Comparison of ENCODE assay signal across 8 mouse cellular contexts in the genomic region with DNA sequence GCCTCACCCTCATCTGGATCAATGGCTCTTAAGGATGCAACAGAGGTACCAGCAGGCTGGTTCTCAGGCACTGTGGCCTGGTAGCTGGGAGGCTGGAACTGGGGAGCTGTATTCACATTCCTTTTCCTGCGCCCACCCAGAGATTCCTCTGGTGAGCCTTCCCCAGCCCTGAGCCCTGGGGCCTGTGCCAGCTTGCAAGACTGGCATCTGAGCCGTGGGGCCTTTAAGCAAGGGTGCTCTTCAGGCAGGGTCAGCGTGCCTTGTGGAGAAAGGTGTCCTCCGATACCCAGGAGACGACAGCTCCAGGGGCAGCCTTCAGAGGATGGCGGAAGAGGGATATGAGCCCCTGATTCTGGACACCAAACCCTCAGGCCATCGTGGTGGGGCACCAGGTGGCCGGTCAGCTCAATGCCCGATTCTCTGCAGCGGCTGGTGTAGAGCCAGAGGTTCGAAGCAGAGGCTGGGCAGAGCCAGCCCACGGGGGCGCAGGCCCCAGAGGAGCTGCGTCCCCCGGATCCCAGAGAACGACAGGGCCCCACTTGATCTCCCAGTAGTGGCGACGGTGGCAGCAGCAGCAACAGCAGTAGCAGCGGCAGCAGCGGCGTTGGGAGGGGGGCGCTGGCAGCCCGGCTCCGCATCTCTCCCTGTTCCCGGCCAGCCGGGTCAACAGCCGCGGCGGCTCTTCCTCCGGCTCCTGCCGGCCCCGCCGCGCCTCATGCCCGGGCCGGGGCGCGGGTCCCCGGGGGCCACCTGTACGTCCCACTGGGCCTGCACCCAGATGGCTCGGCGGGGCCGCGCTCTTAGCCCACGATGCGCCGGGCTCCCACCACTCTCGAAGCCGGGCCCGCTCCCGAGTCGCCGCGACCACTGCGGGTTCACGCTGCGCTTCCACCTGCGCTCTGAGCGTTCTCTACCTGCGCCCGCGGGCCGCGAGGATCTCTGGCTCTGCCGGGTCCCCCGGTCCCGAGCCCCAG. TPM values are rescaled to one million over a fixed set of nuclear protein-coding genes. Genes with fewer than 3 reads are reported as not detected.
A peak's percentile ranks its signal among the peaks of the same experiment; 100 is the strongest.
DNase-seq lines count a peak whose midpoint lies in the region; ATAC-seq and TF ChIP-seq lines count a peak whose summit lies in the region.

TSS of gene Celsr2 (minus strand) at position 696 of the 974 bp plus-strand sequence.

- no peaks in the 10 kb centered on the region for H3K36me3 ChIP-seq in testis, adult 2 months (ENCODE audit: control insufficient read depth, insufficient read depth, low read length)

- peaks cover 21% of the 10 kb centered on the region for H3K4me1 ChIP-seq in testis, adult 2 months (ENCODE audit: control insufficient read depth, insufficient read depth, low read length)

- no peak within 1 kb of the TSS; the same call in 1 of the 2 replicates for H3K27ac ChIP-seq in testis, adult 2 months (ENCODE audit: control insufficient read depth, insufficient read depth, low read depth, low read length)

- TF ChIP-seq CTCF in testis, adult 2 months (IDR thresholded peaks at IDR 0.05; ENCODE audit: control insufficient read depth, insufficient read depth, insufficient replicate concordance, low read depth, low read length), result no peak

- no peaks in the 10 kb centered on the region for H3K27me3 ChIP-seq in testis, adult 2 months (ENCODE audit: control insufficient read depth, insufficient read depth, low read length)

- ATAC-seq in cerebellum, adult (ENCODE audit: insufficient number of reproducible peaks, low FRiP score, low TSS enrichment), result peak; percentile 6; the same call in 1 of the 2 replicates
- ATAC-seq in megakaryocyte, adult 5-6 weeks (ENCODE audit: poor library complexity, severe bottlenecking), result 0 out of 2 replicates have a peak, but pooled peaks have one; percentile 17

- no peak for DNase-seq in cerebellum, postnatal 4 days (ENCODE audit: low spot score in 2 of 2)
- DNase-seq in testis, postnatal 10 days (ENCODE audit: low spot score), result no peak
- DNase-seq in gonadal fat pad, adult 2 months (ENCODE audit: low read depth), result no peak
- DNase-seq in layer of hippocampus, postnatal 10 days (ENCODE audit: low spot score in 2 of 2), result peak; percentile 54 to 63
- peak; percentile 46 for DNase-seq in thymus, postnatal 0 days (ENCODE audit: low spot score)

- H3K4me3 ChIP-seq in testis, adult 2 months (ENCODE audit: control insufficient read depth, low read depth, low read length), result peak within 1 kb of the TSS; percentile 77

- TF ChIP-seq POLR2A in testis, adult 2 months (IDR thresholded peaks at IDR 0.05; ENCODE audit: control insufficient read depth, low read depth, low read length), result no peak

RNA-seq across cellular contexts. Expression of gene Celsr2, which starts in this region (rescaled TPM):
- 17.0 and 17.7 TPM in 2 replicates for polyA plus RNA-seq in testis, adult 2 months (2012; rRNA removed)
- polyA plus RNA-seq in gonadal fat pad, adult 2 months (2012; rRNA removed), result 18.5 and 28.7 TPM in 2 replicates
- 100 to 1,000 TPM; 177 to 179 TPM for total RNA-seq in layer of hippocampus, postnatal 10 days (2021)
- 0.75 and 0.94 TPM in 2 replicates for total RNA-seq in megakaryocyte, adult 5-6 weeks (2015)
- 0.22 and 0.81 TPM in 2 replicates for total RNA-seq in megakaryocyte, adult 5-6 weeks (2017)
- 2.2 and 3.4 TPM in 2 replicates for polyA plus RNA-seq in thymus, postnatal 0 days (2015; fragmentation: Nextera tagmentation; extraction: Ambion mirVana)

Comparison
In these comparisons a context has a peak if more than half of its experiments do, and no peak if none do; other contexts are left out.
1. RNA of gene Celsr2 (total RNA-seq): 177 to 179 TPM in layer of hippocampus, postnatal 10 days; 0.22 to 0.94 TPM in megakaryocyte, adult 5-6 weeks; every median in the first group is over 10 times any median in the second.
2. Peak in ATAC-seq in megakaryocyte, adult 5-6 weeks; RNA of the gene not detected or under 1 TPM.
3. DNase-seq: peak in layer of hippocampus, postnatal 10 days (2 of 2) and thymus, postnatal 0 days (single experiment); none in cerebellum, postnatal 4 days (0 of 2), testis, postnatal 10 days (single experiment) and gonadal fat pad, adult 2 months (single experiment).